Mouse (Mus musculus) thymus, adult 2 months (tissue): ENCODE data around the gene Vmn2r23.

Experiments used
- CTCF ChIP-seq: fragments of 200-500 bp; IDR thresholded peaks from 2 replicates; pipeline ENCODE4 v1.5.1; 2012; ENCODE audit warnings: mild to moderate bottlenecking, control low read depth, low read length, moderate library complexity, borderline replicate concordance; ENCODE audit not compliant: control insufficient read depth, poor library complexity, insufficient read depth; ENCODE audit errors: extremely low read depth
- POLR2A ChIP-seq: fragments of 200-500 bp; IDR thresholded peaks from 2 replicates; pipeline ENCODE4 v1.6.1; 2012; ENCODE audit warnings: mild to moderate bottlenecking, low read length, control low read depth, moderate library complexity; ENCODE audit not compliant: control insufficient read depth, poor library complexity, insufficient read depth; ENCODE audit errors: extremely low read depth

DNA sequence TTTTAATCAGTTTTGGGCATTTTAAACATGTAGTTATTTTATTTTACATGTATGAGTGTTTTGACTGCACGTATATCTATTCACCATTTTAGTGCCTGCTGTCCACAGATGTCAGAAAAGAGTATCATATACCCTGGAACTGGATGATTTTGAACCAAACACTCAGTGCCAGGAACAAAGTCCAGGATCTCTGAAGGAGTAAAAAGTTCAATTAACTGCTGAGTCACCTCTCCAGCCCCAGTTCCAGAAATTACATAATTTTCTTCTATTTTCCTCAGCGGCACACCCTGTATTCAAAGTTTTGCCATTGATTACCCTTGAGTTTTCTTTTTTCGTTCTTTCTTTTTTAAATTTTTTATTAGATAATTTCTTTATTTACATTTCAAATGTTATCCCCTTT is 67.6 kb downstream of the Vmn2r23 start:
- TF ChIP-seq POLR2A (no peak), CTCF (no peak)
